Mouse (Mus musculus) naive thymus-derived CD4-positive, alpha-beta T cell, adult 5 months (primary cell): ENCODE data around the gene Cacybp. TPM values are rescaled to one million over a fixed set of nuclear protein-coding genes. Genes with fewer than 3 reads are reported as not detected.

Experiments
- polyA plus RNA-seq: library from polyadenylated mRNA; unstranded; fragments of 100-300 nt; shearing (Covaris generic); gene quantifications from one replicate; pipeline ENCODE4 v1.2.1, GENCODE M21; 2017

Cacybp gene
- polyA plus RNA-seq = 138 TPM

DNA sequence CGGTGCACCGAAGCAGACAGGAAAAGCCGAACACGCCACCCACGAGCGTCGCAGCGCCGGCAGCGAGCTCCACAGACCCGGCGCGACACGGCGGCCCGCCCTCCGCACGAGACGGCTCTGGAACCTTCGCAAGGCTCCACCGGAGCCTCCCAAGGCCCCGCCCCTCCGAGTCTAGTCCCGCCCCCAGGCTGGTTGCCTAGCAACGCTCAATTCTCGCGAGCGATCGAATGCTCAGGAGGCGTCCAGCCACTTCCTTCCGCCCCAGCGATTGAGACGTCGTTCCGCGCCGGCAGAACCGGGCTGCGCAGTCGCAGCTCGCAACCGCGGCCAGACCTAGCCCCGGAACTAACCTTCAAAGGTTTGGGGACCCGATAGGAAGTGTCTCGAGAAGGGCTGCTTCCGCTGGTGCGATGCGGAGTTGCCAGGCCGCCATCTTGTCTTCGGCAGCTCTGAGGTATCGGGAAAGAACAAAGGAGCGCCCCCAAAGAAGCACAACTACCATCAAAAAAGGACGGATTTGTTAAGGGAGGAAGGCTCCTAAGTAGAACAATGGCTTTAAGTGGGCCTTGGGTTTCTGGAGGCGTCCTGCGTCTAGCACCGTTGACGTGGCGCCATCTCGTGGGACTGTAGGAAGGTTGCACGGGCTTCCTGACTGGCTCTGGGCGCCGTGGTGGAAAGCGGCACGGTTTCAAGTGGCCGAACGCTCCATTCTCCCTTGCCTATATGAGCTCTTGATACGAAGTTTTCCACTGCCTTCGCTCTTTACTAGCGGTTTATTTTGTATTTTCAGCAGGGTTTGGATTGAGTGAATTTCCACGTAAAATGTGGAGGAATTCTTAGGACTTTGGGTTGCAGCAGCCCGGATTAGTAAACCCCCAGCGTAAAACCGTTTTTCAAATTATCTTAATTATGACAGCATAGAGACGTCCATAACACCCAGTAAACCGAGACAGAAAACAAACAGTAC is at the start of gene Cacybp:
Cacybp (minus strand) TSS at position 173 of the 967 bp plus-strand sequence.

DNA sequence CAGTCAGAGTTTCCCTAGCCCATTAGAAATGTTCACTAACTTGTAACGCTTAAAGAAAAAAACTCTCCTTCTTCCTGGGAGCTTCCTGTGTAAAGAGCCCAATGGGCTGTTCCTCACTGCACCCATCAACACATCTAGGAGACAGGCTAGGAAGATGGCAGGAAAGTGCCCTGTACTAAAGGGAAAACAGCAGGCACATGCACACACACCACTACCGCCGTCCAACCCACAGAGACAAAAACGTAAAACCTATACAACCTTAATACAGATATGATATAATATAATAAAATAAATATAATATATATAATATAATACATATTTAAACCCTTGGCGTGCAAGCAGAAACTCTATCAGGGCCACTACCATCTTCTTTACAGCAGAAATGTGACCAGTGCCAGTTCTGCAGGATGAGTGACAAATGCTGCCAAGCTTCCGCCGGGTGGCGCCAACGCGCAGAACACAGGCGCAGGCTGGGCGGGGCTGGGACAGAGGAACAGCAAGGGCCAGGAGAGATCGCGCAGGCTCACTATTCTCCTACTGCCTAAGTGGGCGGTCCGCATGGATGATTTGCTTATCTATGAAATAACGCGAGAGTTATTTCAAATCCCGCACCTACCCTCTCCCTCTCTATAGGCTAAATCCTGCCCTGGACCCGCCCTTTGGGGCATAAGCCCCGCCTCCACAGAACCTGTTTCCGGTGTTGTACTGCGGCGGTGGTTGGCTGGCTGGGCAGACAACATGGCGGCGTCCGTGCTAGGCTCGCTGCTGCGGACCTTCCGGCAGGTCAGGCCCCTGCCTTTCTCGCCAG is 17.9 kb downstream of the Cacybp start, which contains the start of gene Mrps14:
Mrps14 (plus strand) TSS at position 687 of the 808 bp plus-strand sequence.

GRCm38 (mm10) chr1:160153480-160153879 is 59.2 kb downstream of the Cacybp start, which contains the start of gene Tnn:
Gene Tnn, minus strand, starts transcription at chr1:160153580.

Other genes starting within 250 kb of the Cacybp start
- gene 4930523C07Rik, start 168.5 kb downstream of the Cacybp start, polyA plus RNA-seq = 522 TPM
- not detected for gene Tnn, start 59.3 kb downstream of the Cacybp start, polyA plus RNA-seq
- 108 TPM for gene Mrps14, start 17.7 kb downstream of the Cacybp start, polyA plus RNA-seq